Mouse (Mus musculus): ENCODE data around the gene BC003965. TPM values are rescaled to one million over a fixed set of nuclear protein-coding genes. Genes with fewer than 3 reads are reported as not detected.

BC003965 gene
- polyA plus RNA-seq, 1 experiment from 2014 or later, result 33.8 TPM

DNA sequence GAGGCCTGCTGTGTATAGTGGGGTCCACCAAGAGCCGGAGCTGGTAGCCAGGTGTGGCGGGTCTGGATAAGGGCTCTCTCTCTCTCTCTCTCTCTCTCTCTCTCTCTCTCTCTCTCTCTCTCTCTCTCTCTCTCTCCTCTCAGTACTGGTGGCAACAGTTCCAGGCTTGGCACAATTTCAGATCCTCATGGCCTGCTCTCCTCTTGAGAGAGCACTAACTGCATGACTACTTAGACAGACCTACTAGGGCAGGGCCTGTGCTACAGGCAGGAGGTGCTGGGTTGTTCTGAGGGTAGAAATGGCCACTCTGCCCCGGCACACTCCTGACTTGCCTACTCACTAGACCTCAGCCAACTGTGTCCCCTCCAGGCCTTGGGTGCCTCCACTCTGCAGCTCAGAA is 11.8 kb upstream of the BC003965 start:
- ATAC-seq, result no peak
- no peaks in the 10 kb centered on the region for H3K36me3 ChIP-seq (ENCODE audit: control insufficient read depth, insufficient read depth, low read length)
- no peak overlapping the region for H3K27ac ChIP-seq (ENCODE audit: low read length)
- H3K9ac ChIP-seq (ENCODE audit: low read depth, low read length), result no peak overlapping the region
- H3K4me1 ChIP-seq (ENCODE audit: control insufficient read depth, insufficient read depth, low read length), result no peaks in the 10 kb centered on the region
- 76% methylated on average over 3 of the region's 3 CpGs for WGBS
- no peaks in the 10 kb centered on the region for H3K9me3 ChIP-seq (replicated peaks; ENCODE audit: control insufficient read depth, low read length, poor library complexity, severe bottlenecking)
- no peak overlapping the region for H3K4me3 ChIP-seq (ENCODE audit: low read depth, low read length)
- no peaks in the 10 kb centered on the region; the same call in 1 of the 2 replicates for H3K27me3 ChIP-seq (ENCODE audit: control insufficient read depth, insufficient read depth, low read depth, low read length)
- no peak overlapping the region for H3K4me2 ChIP-seq (ENCODE audit: low read length)

DNA sequence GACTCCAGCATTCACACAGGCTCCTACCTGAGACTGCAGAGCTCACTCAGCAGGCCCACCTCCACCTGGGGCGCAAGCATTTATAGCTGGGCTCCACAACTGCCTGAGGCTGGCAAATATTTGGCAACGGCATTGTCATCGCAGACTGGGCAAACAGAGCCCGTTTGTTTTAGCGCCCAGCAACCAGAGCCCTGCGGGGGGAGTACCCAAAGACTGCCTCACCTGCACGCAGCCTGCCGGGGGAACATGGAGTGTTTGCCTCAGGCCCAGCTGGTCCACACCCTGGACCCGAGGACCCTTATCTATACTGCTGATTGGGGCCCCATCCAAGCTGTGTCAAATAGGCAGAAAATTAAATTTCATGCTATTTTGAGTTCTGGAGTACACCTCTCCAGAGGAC is 8.9 kb upstream of the BC003965 start, which contains the start of gene Gm38655:
TSS of gene Gm38655 (minus strand) at position 61 of the 400 bp plus-strand sequence.
- no peak within 1 kb of the TSS for H3K4me2 ChIP-seq (ENCODE audit: low read length)
- H3K27ac ChIP-seq (ENCODE audit: low read length), result no peak within 1 kb of the TSS
- 73% methylated on average over 9 of the region's 9 CpGs for WGBS
- no peak for ATAC-seq
- H3K9ac ChIP-seq (ENCODE audit: low read depth, low read length), result no peak within 1 kb of the TSS
- H3K4me3 ChIP-seq (ENCODE audit: low read depth, low read length), result no peak within 1 kb of the TSS
- H3K27me3 ChIP-seq (ENCODE audit: control insufficient read depth, insufficient read depth, low read depth, low read length), result peaks cover 2% of the 10 kb centered on the region; the same call in 1 of the 2 replicates
- H3K4me1 ChIP-seq (ENCODE audit: control insufficient read depth, insufficient read depth, low read length), result no peaks in the 10 kb centered on the region
- H3K36me3 ChIP-seq (ENCODE audit: control insufficient read depth, insufficient read depth, low read length), result no peaks in the 10 kb centered on the region
- H3K9me3 ChIP-seq (replicated peaks; ENCODE audit: control insufficient read depth, low read length, poor library complexity, severe bottlenecking), result no peaks in the 10 kb centered on the region

DNA sequence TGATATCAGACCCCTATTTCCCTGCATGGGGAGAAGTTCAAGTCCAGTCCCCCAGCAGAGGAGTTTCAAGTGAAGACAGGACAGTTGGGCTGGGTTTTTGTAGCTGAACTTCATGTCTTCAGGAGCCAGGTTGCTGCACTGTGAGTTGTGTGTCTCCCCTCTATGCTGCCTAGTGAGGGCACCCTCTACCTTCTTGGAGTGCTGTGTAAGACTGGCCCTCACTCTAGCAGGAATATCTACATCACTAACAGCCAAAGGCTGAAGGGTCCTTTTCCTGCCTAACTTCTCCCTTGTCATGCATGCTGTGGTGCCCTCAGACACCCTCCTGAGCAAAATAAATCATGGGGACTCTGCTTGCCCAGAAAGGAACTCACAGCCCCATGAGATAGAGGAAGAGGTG is 1.1 kb upstream of the BC003965 start:
- no peaks in the 10 kb centered on the region for H3K9me3 ChIP-seq (replicated peaks; ENCODE audit: control insufficient read depth, low read length, poor library complexity, severe bottlenecking)
- 0 out of 2 replicates have a peak overlapping the region, but pooled peaks have one; percentile 87 for H3K9ac ChIP-seq (ENCODE audit: low read depth, low read length)
- no peak for ATAC-seq
- no peak overlapping the region for H3K27ac ChIP-seq (ENCODE audit: low read length)
- no peaks in the 10 kb centered on the region for H3K36me3 ChIP-seq (ENCODE audit: control insufficient read depth, insufficient read depth, low read length)
- H3K4me2 ChIP-seq (ENCODE audit: low read length), result peak overlapping the region; percentile 88
- no peak overlapping the region for H3K4me3 ChIP-seq (ENCODE audit: low read depth, low read length)
- peaks cover 27% of the 10 kb centered on the region for H3K4me1 ChIP-seq (ENCODE audit: control insufficient read depth, insufficient read depth, low read length)
- peaks cover 5% of the 10 kb centered on the region; the same call in 1 of the 2 replicates for H3K27me3 ChIP-seq (ENCODE audit: control insufficient read depth, insufficient read depth, low read depth, low read length)

DNA sequence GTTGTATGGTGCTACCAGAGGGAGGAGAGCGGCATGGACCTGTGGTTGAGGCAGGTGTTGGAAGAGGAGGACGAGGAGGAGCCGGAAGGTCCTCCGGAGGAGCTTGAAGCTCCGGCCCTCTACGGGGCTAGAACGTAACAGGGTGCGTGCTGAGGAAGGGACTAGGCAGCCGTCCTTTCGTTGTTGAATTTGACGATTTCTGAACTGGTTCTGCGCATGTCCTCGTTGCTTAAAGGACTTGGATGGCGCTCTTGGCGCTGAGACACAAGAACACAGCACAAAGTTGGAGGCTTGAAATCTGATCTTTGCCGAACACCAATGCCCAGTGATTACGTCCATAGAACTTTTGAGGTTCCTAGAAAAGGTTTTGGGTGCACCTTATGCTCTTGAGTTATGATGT is 607 bp downstream of the BC003965 start:
- H3K4me1 ChIP-seq (ENCODE audit: control insufficient read depth, insufficient read depth, low read length), result peaks cover 36% of the 10 kb centered on the region
- H3K27ac ChIP-seq (ENCODE audit: low read length), result peak overlapping the region; percentile 68; the same call in 1 of the 2 replicates
- H3K9ac ChIP-seq (ENCODE audit: low read depth, low read length), result peak overlapping the region; percentile 71
- H3K4me3 ChIP-seq (ENCODE audit: low read depth, low read length), result peak overlapping the region; percentile 89
- 0 out of 2 replicates have a peak, but pooled peaks have one; percentile 12 for ATAC-seq
- H3K27me3 ChIP-seq (ENCODE audit: control insufficient read depth, insufficient read depth, low read depth, low read length), result peaks cover 2% of the 10 kb centered on the region; the same call in 1 of the 2 replicates
- 12% methylated on average over 17 of the region's 17 CpGs for WGBS
- H3K36me3 ChIP-seq (ENCODE audit: control insufficient read depth, insufficient read depth, low read length), result no peaks in the 10 kb centered on the region
- H3K4me2 ChIP-seq (ENCODE audit: low read length), result peak overlapping the region; percentile 98
- H3K9me3 ChIP-seq (replicated peaks; ENCODE audit: control insufficient read depth, low read length, poor library complexity, severe bottlenecking), result no peaks in the 10 kb centered on the region

DNA sequence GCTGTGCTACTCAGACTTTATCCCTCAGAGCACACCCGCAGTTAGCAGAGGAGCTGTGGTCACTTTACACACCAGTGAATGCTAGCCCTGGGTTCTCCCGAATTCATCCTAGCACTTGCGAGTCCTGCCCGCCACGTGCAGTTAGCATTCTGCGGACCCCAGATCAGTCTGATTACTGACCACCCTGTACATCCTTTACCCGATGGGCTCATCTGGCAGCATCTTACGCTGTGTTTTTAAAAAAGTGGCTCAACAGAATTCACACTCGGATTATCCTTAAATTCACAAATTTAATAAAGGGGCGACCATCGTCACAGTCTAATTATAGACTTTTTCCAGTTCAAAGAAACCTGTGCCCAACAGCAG is 3.4 kb downstream of the BC003965 start:
- WGBS, result 5% methylated on average over 11 of the region's 11 CpGs
- Histone ChIP-seq H3K9ac (ENCODE audit: low read depth, low read length) (peak overlapping the region; percentile 90), H3K4me1 (ENCODE audit: control insufficient read depth, insufficient read depth, low read length) (peaks cover 40% of the 10 kb centered on the region), H3K36me3 (ENCODE audit: control insufficient read depth, insufficient read depth, low read length) (no peaks in the 10 kb centered on the region), H3K27ac (ENCODE audit: low read length) (peak overlapping the region; percentile 74), H3K9me3 (replicated peaks; ENCODE audit: control insufficient read depth, low read length, poor library complexity, severe bottlenecking) (no peaks in the 10 kb centered on the region), H3K4me2 (ENCODE audit: low read length) (peak overlapping the region; percentile 88), H3K4me3 (ENCODE audit: low read depth, low read length) (peak overlapping the region; percentile 95), H3K27me3 (ENCODE audit: control insufficient read depth, insufficient read depth, low read depth, low read length) (no peaks in the 10 kb centered on the region)
- ATAC-seq, result no peak

DNA sequence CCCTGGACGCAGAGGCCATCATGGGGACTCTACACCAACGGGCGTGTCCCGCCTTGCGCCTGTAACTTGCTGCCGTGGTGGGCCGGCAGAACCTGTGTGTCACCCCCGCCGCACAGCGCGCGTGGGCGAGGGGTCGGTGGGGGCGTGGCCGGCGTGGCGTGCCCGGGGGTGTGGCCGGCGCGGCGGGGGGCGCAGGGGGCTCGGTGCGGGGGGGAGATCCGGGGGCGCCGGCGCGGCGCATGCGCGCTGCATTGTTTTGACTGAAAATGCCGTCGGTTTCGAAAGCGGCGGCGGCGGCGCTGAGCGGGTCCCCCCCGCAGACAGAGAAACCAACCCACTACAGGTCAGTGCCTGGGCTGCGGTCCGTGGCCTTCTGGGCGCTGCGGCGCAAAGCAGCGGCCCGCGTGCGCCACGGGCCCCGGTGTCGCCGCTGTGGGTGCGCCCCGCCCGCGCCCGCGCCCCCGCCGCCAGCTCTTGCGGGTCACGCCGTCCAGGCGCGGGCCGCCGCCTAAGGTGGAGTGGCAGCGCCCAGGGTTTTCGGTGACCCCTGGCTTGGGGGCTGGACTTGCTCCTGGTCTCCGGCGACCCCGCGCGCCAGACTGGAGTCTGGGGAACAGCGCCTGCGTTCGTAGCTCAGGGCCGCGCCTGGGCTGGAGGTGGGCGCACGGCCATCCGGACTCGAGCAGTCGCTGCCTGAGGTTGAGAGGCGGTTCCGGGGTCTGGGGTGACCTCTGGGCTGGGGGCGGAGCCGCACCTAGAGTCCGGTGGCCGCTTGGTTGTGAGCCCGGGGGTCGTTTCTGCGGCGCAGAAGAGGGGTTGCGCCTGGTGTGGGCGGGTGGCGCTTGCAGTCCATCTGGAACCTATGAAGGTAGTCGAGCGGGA is 4.0 kb downstream of the BC003965 start, which contains the start of gene Unkl:
TSS of gene Unkl (plus strand) at position 248 of the 882 bp plus-strand sequence.
- peak; percentile 50 for ATAC-seq
- Histone ChIP-seq H3K27ac (ENCODE audit: low read length) (peak within 1 kb of the TSS; percentile 74), H3K9me3 (replicated peaks; ENCODE audit: control insufficient read depth, low read length, poor library complexity, severe bottlenecking) (no peaks in the 10 kb centered on the region), H3K36me3 (ENCODE audit: control insufficient read depth, insufficient read depth, low read length) (no peaks in the 10 kb centered on the region), H3K4me3 (ENCODE audit: low read depth, low read length) (peak within 1 kb of the TSS; percentile 95), H3K27me3 (ENCODE audit: control insufficient read depth, insufficient read depth, low read depth, low read length) (no peaks in the 10 kb centered on the region), H3K9ac (ENCODE audit: low read depth, low read length) (peak within 1 kb of the TSS; percentile 90), H3K4me1 (ENCODE audit: control insufficient read depth, insufficient read depth, low read length) (peaks cover 37% of the 10 kb centered on the region), H3K4me2 (ENCODE audit: low read length) (peak within 1 kb of the TSS; percentile 88)
- under 1% methylated on average over 98 of the region's 104 CpGs for WGBS

DNA sequence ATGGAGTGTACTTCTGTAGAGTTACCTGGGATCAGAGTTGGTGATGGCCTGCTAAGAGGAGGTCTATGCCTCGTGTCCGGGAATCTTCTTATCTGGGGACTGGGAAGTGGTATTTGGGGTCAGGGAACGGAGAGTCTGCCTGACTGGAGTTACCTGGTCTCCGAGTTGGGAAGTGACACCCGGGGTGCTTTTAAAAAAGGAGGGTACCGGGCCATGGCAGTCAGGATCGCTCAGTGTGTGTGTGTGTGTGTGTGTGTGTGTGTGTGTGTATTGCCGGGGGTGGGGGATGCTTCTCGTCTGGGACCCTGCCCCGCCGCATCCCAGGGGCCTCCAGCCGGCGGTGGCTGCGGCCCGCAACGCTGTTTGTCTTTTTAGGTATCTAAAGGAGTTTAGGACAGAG is 4.7 kb downstream of the BC003965 start:
- Histone ChIP-seq H3K36me3 (ENCODE audit: control insufficient read depth, insufficient read depth, low read length) (no peaks in the 10 kb centered on the region), H3K4me1 (ENCODE audit: control insufficient read depth, insufficient read depth, low read length) (peaks cover 32% of the 10 kb centered on the region), H3K9ac (ENCODE audit: low read depth, low read length) (peak overlapping the region; percentile 90), H3K9me3 (replicated peaks; ENCODE audit: control insufficient read depth, low read length, poor library complexity, severe bottlenecking) (no peaks in the 10 kb centered on the region), H3K4me2 (ENCODE audit: low read length) (peak overlapping the region; percentile 88), H3K4me3 (ENCODE audit: low read depth, low read length) (peak overlapping the region; percentile 95), H3K27me3 (ENCODE audit: control insufficient read depth, insufficient read depth, low read depth, low read length) (no peaks in the 10 kb centered on the region), H3K27ac (ENCODE audit: low read length) (0 out of 2 replicates have a peak overlapping the region, but pooled peaks have one; percentile 74)
- no peak for ATAC-seq
- 5% methylated on average over 16 of the region's 16 CpGs for WGBS

DNA sequence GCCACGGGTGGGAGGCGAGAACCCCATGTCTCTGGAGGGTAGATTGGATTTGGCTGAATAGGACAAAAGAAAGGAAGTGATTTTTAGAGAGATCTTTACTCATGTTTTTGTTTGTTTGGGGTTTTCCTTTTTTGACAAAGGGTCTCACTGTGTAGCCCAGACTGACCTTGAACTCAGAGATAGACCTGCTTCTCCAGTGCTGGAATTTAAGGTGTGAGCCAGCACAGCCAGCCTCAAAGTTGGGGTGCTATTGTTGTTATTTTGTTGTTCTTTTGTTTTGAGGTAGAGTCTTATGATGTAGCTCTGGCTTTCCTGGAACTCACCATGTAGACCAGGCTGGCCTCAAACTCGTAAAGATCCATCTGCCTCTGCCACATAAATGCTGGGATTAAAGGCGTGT is 18.0 kb downstream of the BC003965 start:
- Histone ChIP-seq H3K4me3 (ENCODE audit: low read depth, low read length) (no peak overlapping the region), H3K9me3 (replicated peaks; ENCODE audit: control insufficient read depth, low read length, poor library complexity, severe bottlenecking) (no peaks in the 10 kb centered on the region), H3K27me3 (ENCODE audit: control insufficient read depth, insufficient read depth, low read depth, low read length) (no peaks in the 10 kb centered on the region), H3K27ac (ENCODE audit: low read length) (no peak overlapping the region), H3K4me2 (ENCODE audit: low read length) (no peak overlapping the region), H3K9ac (ENCODE audit: low read depth, low read length) (no peak overlapping the region), H3K36me3 (ENCODE audit: control insufficient read depth, insufficient read depth, low read length) (peaks cover 42% of the 10 kb centered on the region), H3K4me1 (ENCODE audit: control insufficient read depth, insufficient read depth, low read length) (no peaks in the 10 kb centered on the region)
- no peak for ATAC-seq
- 92% methylated on average over 4 of the region's 4 CpGs for WGBS

DNA sequence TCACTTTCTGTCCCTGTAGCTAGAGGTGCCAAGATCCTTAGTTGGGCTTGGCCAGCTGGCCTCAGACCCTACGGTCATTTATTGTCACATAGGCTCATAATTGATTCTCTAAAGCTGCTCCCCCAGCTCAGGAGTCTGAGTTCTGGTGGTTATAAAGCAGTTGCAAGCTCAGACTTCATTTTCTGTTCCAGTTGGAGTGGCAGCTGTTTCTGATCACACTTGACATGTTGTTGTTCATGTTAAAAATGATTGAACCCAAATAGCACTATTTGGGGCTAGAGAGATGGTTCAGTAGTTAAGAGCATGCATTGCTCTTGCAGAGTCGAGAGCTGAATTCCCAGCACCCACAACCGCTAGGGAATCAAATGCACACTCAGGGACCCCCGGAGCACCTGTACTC is 25.7 kb downstream of the BC003965 start:
- no peak overlapping the region for H3K4me2 ChIP-seq (ENCODE audit: low read length)
- peaks cover 39% of the 10 kb centered on the region for H3K36me3 ChIP-seq (ENCODE audit: control insufficient read depth, insufficient read depth, low read length)
- no peak overlapping the region for H3K4me3 ChIP-seq (ENCODE audit: low read depth, low read length)
- H3K9me3 ChIP-seq (replicated peaks; ENCODE audit: control insufficient read depth, low read length, poor library complexity, severe bottlenecking), result no peaks in the 10 kb centered on the region
- no peak for ATAC-seq
- H3K27ac ChIP-seq (ENCODE audit: low read length), result no peak overlapping the region
- 93% methylated on average over 4 of the region's 4 CpGs for WGBS
- no peak overlapping the region for H3K9ac ChIP-seq (ENCODE audit: low read depth, low read length)
- H3K27me3 ChIP-seq (ENCODE audit: control insufficient read depth, insufficient read depth, low read depth, low read length), result no peaks in the 10 kb centered on the region
- H3K4me1 ChIP-seq (ENCODE audit: control insufficient read depth, insufficient read depth, low read length), result no peaks in the 10 kb centered on the region

All from midbrain, embryonic 16.5 days (tissue).